Mouse (Mus musculus): ENCODE data around the gene Gm10277. TPM values are rescaled to one million over a fixed set of nuclear protein-coding genes. Genes with fewer than 3 reads are reported as not detected.

The Gm10277 gene
- polyA plus RNA-seq (2017; shearing (Covaris generic)), result under 1 TPM; 0.20 to 0.57 TPM

GRCm38 (mm10) chr11:77787707-77788106, at the start of gene Gm10277:
Gene Gm10277 (minus strand): TSS chr11:77787747.
- no peak for ATAC-seq

DNA sequence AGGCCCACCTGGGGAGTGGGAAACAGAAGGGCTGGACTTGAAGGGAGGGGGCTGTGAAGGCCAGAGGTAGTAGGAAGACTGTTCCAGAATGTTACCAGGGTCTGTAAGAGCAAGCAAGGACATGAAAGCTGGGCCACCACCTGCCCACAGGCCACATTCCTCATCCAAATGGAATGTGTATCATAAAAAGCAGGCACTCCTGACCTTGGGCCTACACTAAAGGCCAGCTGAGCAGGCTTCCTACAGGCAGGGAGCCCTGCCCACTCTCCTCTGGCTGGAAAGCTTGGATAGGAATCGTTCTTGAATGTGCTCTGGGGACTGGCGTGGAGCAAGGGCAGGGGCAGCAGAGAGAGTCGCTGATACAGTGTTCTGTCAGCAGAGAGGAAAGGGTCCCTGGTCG, 49.2 kb upstream of the Gm10277 start:
- ATAC-seq, result no peak

DNA sequence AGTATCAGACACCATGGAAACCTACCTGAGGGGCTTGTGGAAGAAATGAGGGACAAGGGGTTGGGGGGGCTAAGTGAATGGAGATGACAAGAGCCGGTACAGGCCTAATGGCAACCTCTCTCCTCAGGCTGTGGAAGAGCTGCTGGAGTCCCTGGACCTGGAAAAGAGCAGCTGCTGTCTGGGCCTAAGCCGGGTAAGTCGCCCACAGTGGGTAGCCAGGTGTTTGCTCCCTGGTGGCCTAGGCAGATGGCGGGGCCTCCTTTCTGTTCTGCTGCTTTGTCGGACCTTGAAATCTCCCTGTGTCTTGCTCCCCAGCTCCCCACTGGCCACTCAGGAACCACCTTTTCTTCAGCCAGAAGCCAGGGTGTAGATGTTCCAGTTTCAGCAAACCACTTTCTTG, 48.7 kb upstream of the Gm10277 start:
- no peak for ATAC-seq

- no peak for ATAC-seq
These were observed 47.6 kb upstream of the Gm10277 start for GRCm38 (mm10) chr11:77835109-77835508.

GRCm38 (mm10) chr11:77832541-77832940, 45.0 kb upstream of the Gm10277 start:
- no peak for ATAC-seq

DNA sequence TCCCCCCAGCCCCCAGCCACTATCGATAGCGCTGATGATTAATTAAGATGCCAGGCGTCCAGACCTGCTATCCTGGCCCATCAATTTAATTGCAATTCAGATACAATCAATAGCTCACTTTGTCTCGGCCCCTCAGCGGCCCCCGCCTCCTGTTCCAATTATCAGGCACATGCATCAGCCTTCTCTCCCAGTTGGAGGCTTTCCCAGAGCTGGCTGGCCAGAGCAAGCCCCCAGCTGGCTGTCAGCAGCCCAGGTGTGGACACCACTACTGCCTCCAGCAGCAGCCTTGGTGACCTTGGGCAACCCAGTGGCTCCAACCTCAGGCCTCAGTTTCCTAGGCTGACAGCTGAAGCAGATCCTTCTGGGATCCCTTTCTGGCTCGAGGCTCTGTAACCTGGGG, 43.3 kb upstream of the Gm10277 start:
- ATAC-seq, result no peak

DNA sequence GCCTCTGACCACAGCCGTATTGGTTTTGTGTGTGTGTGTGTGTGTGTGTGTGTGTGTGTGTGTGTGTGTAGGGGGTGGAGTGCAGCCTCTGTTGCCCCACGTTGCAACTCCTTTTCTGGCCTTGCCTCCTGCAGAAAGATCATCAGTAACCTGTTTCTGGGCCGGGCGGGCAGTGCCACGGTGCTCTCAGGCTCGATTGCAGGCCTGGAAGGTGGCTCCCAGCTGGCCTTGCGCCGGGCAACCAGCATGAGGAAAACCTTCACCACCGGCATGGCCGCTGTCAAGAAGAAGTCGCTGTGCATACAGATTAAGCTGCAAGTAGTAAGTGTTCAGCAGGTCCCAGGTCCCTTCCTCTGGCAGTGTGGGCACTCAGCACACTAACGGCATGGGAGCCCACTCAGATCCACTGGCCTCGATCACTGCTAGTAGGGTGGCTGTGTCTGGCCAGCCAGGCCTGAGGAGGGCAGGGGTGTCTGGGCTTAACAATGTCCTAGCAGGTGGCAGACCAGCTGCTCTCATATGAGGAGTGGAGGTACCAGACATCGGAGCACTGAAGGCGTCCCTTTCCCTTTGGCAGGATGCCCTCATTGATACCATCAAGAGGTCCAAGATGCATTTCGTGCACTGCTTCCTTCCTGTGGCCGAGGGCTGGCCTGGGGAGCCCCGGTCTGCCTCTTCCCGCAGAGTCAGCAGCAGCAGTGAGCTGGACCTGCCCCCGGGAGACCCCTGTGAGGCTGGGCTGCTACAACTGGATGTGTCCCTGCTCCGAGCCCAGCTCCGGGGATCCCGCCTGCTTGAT, 41.7 kb upstream of the Gm10277 start:
- no peak for ATAC-seq

DNA sequence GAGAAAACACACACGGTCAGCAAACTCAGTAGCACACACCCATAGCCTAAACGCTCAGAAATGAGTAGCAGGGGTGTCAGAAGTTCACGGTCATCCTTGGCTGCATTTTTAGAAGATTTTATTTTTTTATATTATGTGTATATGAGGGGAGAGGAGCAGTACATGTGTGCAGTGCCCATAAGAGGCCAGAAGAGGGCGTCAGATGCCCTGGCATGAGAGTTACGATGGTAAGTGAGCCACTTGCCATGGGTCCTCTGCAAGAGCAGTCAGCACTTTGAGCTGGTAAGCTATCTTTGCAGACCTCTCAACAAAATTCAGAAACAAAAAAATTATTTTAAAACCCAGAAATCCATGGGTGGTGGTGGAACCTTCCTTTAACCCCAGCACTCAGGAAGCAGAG, 40.6 kb upstream of the Gm10277 start:
- ATAC-seq, result no peak

DNA sequence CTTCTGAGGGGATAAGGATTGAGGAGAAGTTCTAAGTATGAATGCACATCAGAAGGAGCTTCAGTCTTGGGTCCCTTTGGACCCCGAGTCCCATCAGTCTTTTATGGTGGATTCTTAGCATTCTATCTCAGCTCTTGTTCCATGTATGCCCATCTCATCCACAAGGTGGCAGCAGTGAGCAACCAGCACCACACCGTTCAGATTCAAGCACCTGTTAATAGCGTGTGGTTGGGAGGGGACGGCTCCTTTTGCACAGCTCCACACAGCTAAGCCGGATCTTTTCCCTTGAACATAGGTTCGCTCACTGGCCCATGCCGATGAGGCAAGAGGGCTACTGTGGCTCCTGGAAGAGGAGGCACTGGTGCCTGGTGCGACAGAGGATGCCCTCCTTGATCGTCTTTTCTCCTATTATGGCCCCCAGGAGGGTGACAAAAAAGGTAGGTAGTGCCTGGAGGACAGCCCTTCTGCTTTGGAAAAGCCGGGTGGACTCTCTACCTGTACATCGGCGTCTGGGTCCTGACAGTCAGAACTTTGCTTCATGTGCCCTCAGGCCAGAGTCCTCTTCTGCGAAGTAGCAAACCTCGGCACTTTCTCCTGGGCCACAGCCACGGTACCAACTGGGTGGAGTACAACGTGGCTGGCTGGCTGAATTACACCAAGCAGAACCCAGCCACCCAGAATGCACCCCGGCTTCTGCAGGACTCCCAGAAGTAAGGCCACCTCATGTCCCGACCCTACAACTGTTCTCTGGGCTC, 39.9 kb upstream of the Gm10277 start:
- peak; percentile 52 for ATAC-seq

DNA sequence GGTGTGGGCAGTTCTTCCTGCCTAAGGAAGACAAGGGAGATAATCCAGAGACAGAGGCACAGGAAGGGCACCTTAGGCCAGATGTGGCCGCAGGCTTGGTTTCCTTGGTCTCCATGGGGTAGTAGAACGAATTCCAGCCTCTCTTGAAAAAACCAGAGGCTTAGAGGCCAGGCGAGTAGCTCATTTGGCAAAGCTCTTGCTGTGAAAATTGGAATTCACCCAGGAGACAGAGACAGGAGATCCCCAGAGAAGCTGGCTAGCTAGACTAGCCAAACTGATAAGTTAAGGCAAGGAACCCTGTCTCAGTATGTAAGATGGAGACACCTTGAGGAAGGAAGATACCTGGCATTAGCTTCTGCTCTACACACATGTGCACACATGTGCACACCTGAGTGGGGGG, 38.8 kb upstream of the Gm10277 start:
- no peak for ATAC-seq

GRCm38 (mm10) chr11:77825853-77826252, 38.3 kb upstream of the Gm10277 start:
- ATAC-seq, result peak; percentile 53

DNA sequence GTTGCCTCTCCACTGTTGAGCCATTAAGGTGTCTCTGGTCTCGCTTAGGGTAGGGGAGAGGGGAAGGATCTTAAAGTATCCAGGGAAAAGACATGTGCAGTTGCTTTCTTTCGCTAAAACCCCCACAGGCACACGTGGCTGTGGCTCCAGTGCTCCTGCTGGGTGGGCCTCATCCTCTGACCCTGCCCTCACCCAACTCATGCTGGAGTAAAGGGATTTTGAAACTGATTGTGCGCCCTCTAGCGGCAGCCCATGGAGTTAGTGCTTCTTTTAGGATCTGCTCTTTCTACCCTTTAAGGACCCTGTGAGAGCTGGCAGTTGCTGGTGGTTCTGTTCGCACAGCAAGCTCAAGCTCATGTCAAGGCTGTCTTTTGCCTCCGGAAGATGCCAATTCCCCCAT, 35.2 kb upstream of the Gm10277 start:
- no peak for ATAC-seq

- ATAC-seq, result no peak
These were observed 34.1 kb upstream of the Gm10277 start for GRCm38 (mm10) chr11:77821648-77822047.

DNA sequence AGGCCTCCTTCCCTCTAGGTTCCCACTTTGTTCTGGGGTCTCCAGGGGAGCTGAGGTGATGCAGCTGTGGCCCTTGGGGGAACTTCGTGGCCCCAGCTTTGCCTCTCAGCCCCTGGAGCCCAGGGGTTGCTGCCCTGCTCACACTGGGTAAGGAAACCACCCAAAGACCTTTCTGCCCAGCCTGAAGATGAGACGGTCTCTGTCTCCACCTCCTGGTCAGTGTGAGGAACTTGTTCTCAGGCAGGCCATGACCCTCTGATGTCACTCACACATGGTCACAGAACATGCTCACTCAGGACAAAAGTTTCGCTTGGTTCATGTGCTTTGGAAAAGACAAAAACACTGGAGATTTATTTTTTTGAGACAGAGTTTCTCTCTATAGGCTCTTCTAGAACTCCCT, 28.5 kb upstream of the Gm10277 start:
- peak; percentile 77 for ATAC-seq

- ATAC-seq, result no peak
These were observed 26.4 kb upstream of the Gm10277 start for GRCm38 (mm10) chr11:77813969-77814368.

DNA sequence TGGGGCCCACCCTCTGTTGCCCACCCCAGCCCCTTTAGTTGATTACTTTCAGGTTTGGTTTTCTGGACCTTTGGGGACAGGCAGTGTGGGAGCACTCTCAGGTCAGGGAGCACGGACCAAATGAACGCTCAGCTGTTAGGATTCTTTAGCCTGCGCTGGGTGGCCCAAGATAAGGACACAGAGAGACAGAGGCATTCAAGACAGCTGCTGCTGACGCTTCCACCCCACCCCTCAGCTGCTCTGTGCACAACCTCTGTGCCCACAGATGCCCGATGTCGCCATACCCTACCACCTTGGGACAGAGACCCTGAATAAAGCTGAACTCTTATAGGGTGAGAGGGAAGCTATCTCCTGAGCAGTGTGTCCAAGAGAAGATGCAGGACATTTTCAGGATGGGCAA, 22.5 kb upstream of the Gm10277 start:
- no peak for ATAC-seq

GRCm38 (mm10) chr11:77809215-77809614, 21.7 kb upstream of the Gm10277 start:
- no peak for ATAC-seq

- no peak for ATAC-seq
These were observed 20.5 kb upstream of the Gm10277 start for GRCm38 (mm10) chr11:77808051-77808465.

GRCm38 (mm10) chr11:77806855-77807254, 19.3 kb upstream of the Gm10277 start:
- ATAC-seq, result no peak

DNA sequence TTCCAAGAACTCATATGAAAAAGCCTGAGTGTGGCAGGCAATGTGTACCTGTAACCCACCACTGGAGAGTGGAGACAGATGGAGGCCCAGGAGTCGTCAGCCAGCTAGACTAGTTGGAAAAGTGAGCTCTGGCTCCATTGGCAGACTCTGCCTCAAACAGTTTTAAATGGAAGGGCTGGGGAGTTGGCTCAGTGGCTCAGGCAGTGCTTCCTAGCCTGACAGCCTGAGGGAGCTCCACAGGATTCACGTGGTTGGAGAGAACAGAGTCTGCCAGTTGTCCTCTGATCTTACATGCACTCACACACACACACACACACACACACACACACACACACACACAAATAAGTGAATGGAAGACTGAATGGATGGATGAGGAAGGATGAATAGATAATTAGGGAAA, 18.7 kb upstream of the Gm10277 start:
- no peak for ATAC-seq

DNA sequence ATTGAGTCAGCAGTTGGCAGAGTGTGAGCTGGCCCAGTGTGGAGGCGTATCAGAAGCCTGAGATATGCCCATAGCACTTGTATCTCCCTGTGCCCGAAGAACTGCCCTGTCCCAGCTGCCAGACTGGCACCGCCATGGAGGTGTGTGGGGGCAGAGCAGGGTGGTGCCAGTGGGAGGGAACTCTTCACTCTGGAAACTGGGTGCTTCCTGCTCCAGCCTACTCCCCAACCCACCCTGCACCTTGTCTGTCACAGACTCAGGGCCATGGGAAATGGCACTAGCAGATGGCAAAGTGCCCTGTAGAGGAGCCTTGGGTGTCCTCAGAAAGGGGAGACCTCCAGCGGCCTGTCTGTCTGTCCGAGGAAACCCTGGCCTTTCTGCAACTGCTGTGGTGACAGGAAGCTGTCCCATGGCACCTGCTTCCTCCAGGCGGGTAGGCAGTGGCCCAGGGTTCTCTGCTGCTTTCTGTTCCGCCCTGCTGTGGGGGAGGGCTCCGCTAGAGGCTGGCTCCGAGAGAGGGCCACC, 14.9 kb upstream of the Gm10277 start:
- peak; percentile 62 for ATAC-seq

- peak; percentile 87 for ATAC-seq
These were observed 13.5 kb upstream of the Gm10277 start for GRCm38 (mm10) chr11:77800869-77801701.

- no peak for ATAC-seq
These were observed 12.9 kb upstream of the Gm10277 start for GRCm38 (mm10) chr11:77800491-77800868.
